Mouse (Mus musculus) monocyte, adult 5-6 weeks (primary cell): ENCODE measurements around the gene Prkcg. TPM values are rescaled to one million over a fixed set of nuclear protein-coding genes. Genes with fewer than 3 reads are reported as not detected.

Experiments
- total RNA-seq: library from RNA; stranded (forward); fragments of 200-1000, 200-491, 200-594 nt; gene quantifications from 3 replicates; pipeline ENCODE4 v1.2.3, GENCODE M21; 2017

The Prkcg gene
- total RNA-seq, 1 experiment from 2014 or later = 7.0 TPM

Other genes with a start within 250 kb of the Prkcg start
- not detected in 3 replicates for gene AU018091, start 120.0 kb upstream of the Prkcg start, total RNA-seq
- 2.6 to 2.9 TPM in 2 of 3 replicates, not detected in the other for gene Nlrp12, start 39.4 kb upstream of the Prkcg start, total RNA-seq
- 50.6 to 61.2 TPM (median 60.3 TPM) in 3 replicates for gene Myadm, start 99 bp upstream of the Prkcg start, total RNA-seq
- gene Cacng7, start 43.8 kb downstream of the Prkcg start, total RNA-seq = not detected in 3 replicates
- not detected in 3 replicates for gene Cacng8, start 101.5 kb downstream of the Prkcg start, total RNA-seq
- not detected in 3 replicates for gene Cacng6, start 135.0 kb downstream of the Prkcg start, total RNA-seq
- 1.3 to 1.9 TPM in 2 of 3 replicates, not detected in the other for gene Tarm1, start 213.4 kb downstream of the Prkcg start, total RNA-seq